In the genomic region with DNA sequence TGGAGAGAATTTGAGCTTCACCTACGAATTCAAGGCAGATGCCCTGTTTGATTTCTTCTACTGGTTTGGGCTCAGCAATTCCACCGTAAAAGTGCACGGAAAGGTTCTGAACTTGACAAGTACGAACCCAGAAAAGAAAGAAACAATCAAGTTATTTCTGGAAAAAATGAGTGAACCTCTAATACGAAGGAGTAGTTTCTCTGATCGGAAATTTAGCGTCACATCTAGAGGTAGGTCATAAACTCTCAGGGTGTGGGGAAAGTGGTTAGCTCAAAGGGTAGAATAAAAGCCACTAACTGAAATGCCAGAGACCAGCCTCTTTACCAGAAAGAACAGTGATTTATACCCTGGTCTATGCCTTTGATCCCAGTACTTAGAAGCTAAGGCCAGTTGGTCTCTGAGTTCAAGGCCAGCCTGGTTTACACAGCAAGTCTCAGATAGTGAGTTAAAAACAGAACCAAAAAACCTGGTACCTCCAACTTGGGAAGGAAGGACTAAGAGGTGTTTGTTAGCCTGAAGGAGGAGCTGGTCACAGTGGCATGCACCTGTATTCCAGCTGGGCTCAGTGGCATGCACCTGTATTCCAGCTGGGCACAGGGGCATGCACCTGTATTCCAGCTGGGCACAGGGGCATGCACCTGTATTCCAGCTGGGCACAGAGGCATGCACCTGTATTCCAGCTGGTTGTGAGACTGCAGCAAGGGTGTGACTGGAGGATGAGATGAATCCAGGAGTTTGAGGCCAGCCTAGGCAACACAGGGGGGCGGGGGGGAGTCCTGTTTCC, we compare ENCODE assay signal across 14 mouse cellular contexts. TPM values are rescaled to one million over a fixed set of nuclear protein-coding genes. Genes with fewer than 3 reads are reported as not detected.
DNase-seq lines count a peak whose midpoint lies in the region; ATAC-seq and TF ChIP-seq lines count a peak whose summit lies in the region.
"Had no signal": no experiment of that assay in that cellular context is flagged by ENCODE, and none has a peak within 500 bp of the region (broad histone marks: within the 10 kb centered on the region; RNA-seq: fewer than 3 reads in every experiment).

No protein-coding gene starts in this region.

- H3K4me2 ChIP-seq in heart, postnatal 0 days (ENCODE audit: low read depth, low read length), result no peak overlapping the region
- no peak overlapping the region for H3K4me2 ChIP-seq in embryonic facial prominence, embryonic 14.5 days (ENCODE audit: low read depth, low read length)
- H3K4me2 ChIP-seq in liver, postnatal 0 days (ENCODE audit: low read depth, low read length), result no peak overlapping the region

- intact Hi-C loops in heart, postnatal 25 days (cut with DNase I), result no loop called here

- H3K36me3 ChIP-seq in heart, postnatal 0 days (replicated peaks; ENCODE audit: control insufficient read depth, insufficient read depth, low read length), result no peaks in the 10 kb centered on the region
- no peaks in the 10 kb centered on the region for H3K36me3 ChIP-seq in embryonic facial prominence, embryonic 14.5 days (ENCODE audit: control insufficient read depth, insufficient read depth, low read length)
- no peaks in the 10 kb centered on the region for H3K36me3 ChIP-seq in liver, postnatal 0 days (replicated peaks; ENCODE audit: insufficient read depth, low read length)
- H3K36me3 ChIP-seq: hindbrain, embryonic 15.5 days had no signal

- peak overlapping the region; percentile 62; the same call in 1 of the 2 replicates for H3K27ac ChIP-seq in heart, postnatal 0 days (ENCODE audit: low read depth)
- peak overlapping the region; percentile 74; the same call in 1 of the 2 replicates for H3K27ac ChIP-seq in embryonic facial prominence, embryonic 14.5 days (replicated peaks; ENCODE audit: low read depth, low read length)
- H3K27ac ChIP-seq in liver, postnatal 0 days (ENCODE audit: low read depth), result peak overlapping the region; percentile 74
- H3K27ac ChIP-seq: macrophage had no signal

- H3K27me3 ChIP-seq in heart, postnatal 0 days (ENCODE audit: control insufficient read depth, insufficient read depth, low read length), result no peaks in the 10 kb centered on the region
- no peaks in the 10 kb centered on the region for H3K27me3 ChIP-seq in embryonic facial prominence, embryonic 14.5 days (replicated peaks; ENCODE audit: control insufficient read depth, insufficient read depth, low read length)
- H3K27me3 ChIP-seq in liver, postnatal 0 days (ENCODE audit: insufficient read depth, low read length), result no peaks in the 10 kb centered on the region
- H3K27me3 ChIP-seq: hindbrain, embryonic 15.5 days had no signal

- no peak overlapping the region for H3K4me3 ChIP-seq in heart, postnatal 0 days (ENCODE audit: low read depth, low read length)
- no peak overlapping the region for H3K4me3 ChIP-seq in embryonic facial prominence, embryonic 14.5 days (ENCODE audit: low read depth, low read length)
- no peak overlapping the region for H3K4me3 ChIP-seq in liver, postnatal 0 days (ENCODE audit: low read depth, low read length)
- H3K4me3 ChIP-seq: hindbrain, embryonic 15.5 days had no signal

- H3K9me3 ChIP-seq in heart, postnatal 0 days (replicated peaks; ENCODE audit: control insufficient read depth, low read length), result no peaks in the 10 kb centered on the region
- no peaks in the 10 kb centered on the region for H3K9me3 ChIP-seq in embryonic facial prominence, embryonic 14.5 days (ENCODE audit: control insufficient read depth, low read length)
- no peaks in the 10 kb centered on the region for H3K9me3 ChIP-seq in liver, postnatal 0 days (ENCODE audit: low read length)
- H3K9me3 ChIP-seq: hindbrain, embryonic 15.5 days had no signal

- no peak for DNase-seq in heart, postnatal 0 days (ENCODE audit: low spot score)
- no peak for DNase-seq in heart, postnatal 25 days (ENCODE audit: low spot score)
- peak; percentile 63 for DNase-seq in CD4-positive, CD25-positive, alpha-beta regulatory T cell, adult 2 months (ENCODE audit: low read depth, low spot score)
- no peak for DNase-seq in embryonic facial prominence, embryonic 14.5 days (ENCODE audit: low spot score)
- no peak for DNase-seq in liver, postnatal 0 days
- DNase-seq in ovary, postnatal 14 days (ENCODE audit: low spot score), result no peak
- no peak for DNase-seq in natural killer cell, adult 2 months (ENCODE audit: low spot score in 2 of 2)
- DNase-seq in frontal cortex, postnatal 14 days (ENCODE audit: low spot score in 2 of 2), result no peak
- DNase-seq: cerebellum, adult 9-10 months; heart, adult 18-20 months; kidney, postnatal 14 days had no signal

- TF ChIP-seq EP300 in heart, postnatal 0 days (IDR thresholded peaks at IDR 0.05; ENCODE audit: low read depth), result no peak
- no peak for TF ChIP-seq EP300 in liver, postnatal 0 days (IDR thresholded peaks at IDR 0.05; ENCODE audit: low read depth)

- H3K9ac ChIP-seq in heart, postnatal 0 days (replicated peaks; ENCODE audit: low read depth, low read length), result no peak overlapping the region
- peak overlapping the region; percentile 2; the same call in 1 of the 2 replicates for H3K9ac ChIP-seq in embryonic facial prominence, embryonic 14.5 days (ENCODE audit: low read depth, low read length)
- H3K9ac ChIP-seq in liver, postnatal 0 days (replicated peaks), result no peak overlapping the region
- H3K9ac ChIP-seq: hindbrain, embryonic 15.5 days had no signal

- H3K4me1 ChIP-seq in heart, postnatal 0 days (ENCODE audit: control insufficient read depth, insufficient read depth), result peaks cover 9% of the 10 kb centered on the region; the same call in 1 of the 2 replicates
- H3K4me1 ChIP-seq in embryonic facial prominence, embryonic 14.5 days (ENCODE audit: control insufficient read depth, insufficient read depth, low read length), result peaks cover 16% of the 10 kb centered on the region
- H3K4me1 ChIP-seq in liver, postnatal 0 days (ENCODE audit: insufficient read depth), result peaks cover 7% of the 10 kb centered on the region; the same call in 1 of the 2 replicates

- TF ChIP-seq CTCF in heart, postnatal 0 days (IDR thresholded peaks at IDR 0.05; ENCODE audit: low read depth), result no peak
- TF ChIP-seq CTCF in liver, postnatal 0 days (IDR thresholded peaks at IDR 0.05; ENCODE audit: low read depth), result no peak

- 91% methylated on average over 8 of the region's 8 CpGs for WGBS in heart, postnatal 0 days
- WGBS in embryonic facial prominence, embryonic 14.5 days, result 91% methylated on average over 8 of the region's 8 CpGs
- 79% methylated on average over 8 of the region's 8 CpGs for WGBS in liver, postnatal 0 days (ENCODE audit: insufficient replicate concordance)

- no peak for ATAC-seq in heart, postnatal 0 days (ENCODE audit: insufficient read depth, low read depth)
- no peak for ATAC-seq in embryonic facial prominence, embryonic 14.5 days (ENCODE audit: low read depth)
- ATAC-seq in liver, postnatal 0 days, result no peak

RNA-seq across cellular contexts. Expression of a gene that starts 12.0 kb away (rescaled TPM):
- total RNA-seq in heart, postnatal 0 days (2014; rRNA removed; ENCODE audit: low replicate concordance), result 0.62 TPM in 1 of 2 replicates, not detected in the other
- polyA plus RNA-seq in heart, postnatal 0 days (2015; fragmentation: Nextera tagmentation; extraction: Ambion mirVana), result 0.08 and 0.18 TPM in 2 replicates
- not detected for total RNA-seq in heart, postnatal 25 days (2021)
- 0.80 and 1.1 TPM in 2 replicates for polyA plus RNA-seq in embryonic facial prominence, embryonic 14.5 days (2014; fragmentation: Nextera tagmentation; extraction: Ambion mirVana)
- not detected in 2 replicates for polyA plus RNA-seq in liver, postnatal 0 days (2015; fragmentation: Nextera tagmentation; extraction: Ambion mirVana)
- total RNA-seq: heart, adult 18-20 months had no signal
- polyA plus RNA-seq: liver, embryonic 16.5 days; macrophage had no signal

RNA-seq across cellular contexts. Expression of a gene that starts 15.9 kb away (rescaled TPM):
- 3.4 and 7.7 TPM in 2 replicates for total RNA-seq in heart, postnatal 0 days (2014; rRNA removed; ENCODE audit: low replicate concordance)
- 1.7 and 2.0 TPM in 2 replicates for polyA plus RNA-seq in heart, postnatal 0 days (2015; fragmentation: Nextera tagmentation; extraction: Ambion mirVana)
- 10 to 100 TPM; 16.2 to 16.7 TPM for total RNA-seq in heart, postnatal 25 days (2021)
- 3.1 and 3.3 TPM in 2 replicates for polyA plus RNA-seq in embryonic facial prominence, embryonic 14.5 days (2014; fragmentation: Nextera tagmentation; extraction: Ambion mirVana)
- polyA plus RNA-seq in liver, postnatal 0 days (2015; fragmentation: Nextera tagmentation; extraction: Ambion mirVana), result 0.11 and 0.21 TPM in 2 replicates
- polyA plus RNA-seq: macrophage had no signal
